Mouse (Mus musculus): ENCODE results near the gene Rfc2. TPM values are rescaled to one million over a fixed set of nuclear protein-coding genes. Genes with fewer than 3 reads are reported as not detected.

Rfc2 gene
- polyA plus RNA-seq, 1 experiment, result not detected

GRCm38 (mm10) chr5:134572508-134573214 is 8.5 kb upstream of the Rfc2 start:
- no peak overlapping the region for H3K27ac ChIP-seq (ENCODE audit: insufficient read depth, low read depth, low read length)
- H3K4me3 ChIP-seq (ENCODE audit: insufficient read depth, low read depth, low read length), result no peak overlapping the region
- peaks cover 14% of the 10 kb centered on the region for H3K4me1 ChIP-seq (ENCODE audit: control insufficient read depth, insufficient read depth, low read length)
- no peak for TF ChIP-seq CTCF (IDR thresholded peaks at IDR 0.05; ENCODE audit: insufficient read depth, low read depth, low read length)
- TF ChIP-seq POLR2A (IDR thresholded peaks at IDR 0.05; ENCODE audit: insufficient read depth, low read depth, low read length), result no peak
- WGBS, result 59% methylated on average over 10 of the region's 10 CpGs

- Histone ChIP-seq H3K4me3 (ENCODE audit: insufficient read depth, low read depth, low read length) (no peak overlapping the region), H3K4me1 (ENCODE audit: control insufficient read depth, insufficient read depth, low read length) (peaks cover 6% of the 10 kb centered on the region; the same call in 1 of the 2 replicates), H3K27ac (ENCODE audit: insufficient read depth, low read depth, low read length) (no peak overlapping the region)
- TF ChIP-seq CTCF (IDR thresholded peaks at IDR 0.05; ENCODE audit: insufficient read depth, low read depth, low read length) (no peak), POLR2A (IDR thresholded peaks at IDR 0.05; ENCODE audit: insufficient read depth, low read depth, low read length) (no peak)
- 95% methylated on average over 5 of the region's 5 CpGs for WGBS
These were observed 5.3 kb upstream of the Rfc2 start for GRCm38 (mm10) chr5:134575833-134576232.

- Histone ChIP-seq H3K4me1 (ENCODE audit: control insufficient read depth, insufficient read depth, low read length) (peaks cover 4% of the 10 kb centered on the region; the same call in 1 of the 2 replicates), H3K4me3 (ENCODE audit: insufficient read depth, low read depth, low read length) (no peak overlapping the region), H3K27ac (ENCODE audit: insufficient read depth, low read depth, low read length) (no peak overlapping the region)
- 83% methylated on average over 14 of the region's 14 CpGs for WGBS
- TF ChIP-seq POLR2A (IDR thresholded peaks at IDR 0.05; ENCODE audit: insufficient read depth, low read depth, low read length), result no peak
- TF ChIP-seq CTCF (IDR thresholded peaks at IDR 0.05; ENCODE audit: insufficient read depth, low read depth, low read length), result no peak
These were observed 4.5 kb upstream of the Rfc2 start for GRCm38 (mm10) chr5:134576517-134577220.

- WGBS, result 93% methylated on average over 7 of the region's 7 CpGs
- Histone ChIP-seq H3K4me3 (ENCODE audit: insufficient read depth, low read depth, low read length) (no peak overlapping the region), H3K27ac (ENCODE audit: insufficient read depth, low read depth, low read length) (no peak overlapping the region), H3K4me1 (ENCODE audit: control insufficient read depth, insufficient read depth, low read length) (peaks cover 2% of the 10 kb centered on the region; the same call in 1 of the 2 replicates)
- no peak for TF ChIP-seq CTCF (IDR thresholded peaks at IDR 0.05; ENCODE audit: insufficient read depth, low read depth, low read length)
- TF ChIP-seq POLR2A (IDR thresholded peaks at IDR 0.05; ENCODE audit: insufficient read depth, low read depth, low read length), result no peak
These were observed 3.6 kb upstream of the Rfc2 start for GRCm38 (mm10) chr5:134577534-134577933.

GRCm38 (mm10) chr5:134579135-134579534 is 2.0 kb upstream of the Rfc2 start:
- H3K4me3 ChIP-seq (ENCODE audit: insufficient read depth, low read depth, low read length), result no peak overlapping the region
- TF ChIP-seq POLR2A (IDR thresholded peaks at IDR 0.05; ENCODE audit: insufficient read depth, low read depth, low read length) (no peak), CTCF (IDR thresholded peaks at IDR 0.05; ENCODE audit: insufficient read depth, low read depth, low read length) (no peak)
- WGBS, result 60% methylated on average over 3 of the region's 3 CpGs
- no peak overlapping the region for H3K27ac ChIP-seq (ENCODE audit: insufficient read depth, low read depth, low read length)
- peaks cover 3% of the 10 kb centered on the region for H3K4me1 ChIP-seq (ENCODE audit: control insufficient read depth, insufficient read depth, low read length)

- peaks cover 3% of the 10 kb centered on the region for H3K4me1 ChIP-seq (ENCODE audit: control insufficient read depth, insufficient read depth, low read length)
- H3K27ac ChIP-seq (ENCODE audit: insufficient read depth, low read depth, low read length), result no peak overlapping the region
- peak; percentile 75 for TF ChIP-seq CTCF (IDR thresholded peaks at IDR 0.05; ENCODE audit: insufficient read depth, low read depth, low read length)
- 0 out of 2 replicates have a peak, but pooled peaks have one; percentile 32 for TF ChIP-seq POLR2A (IDR thresholded peaks at IDR 0.05; ENCODE audit: insufficient read depth, low read depth, low read length)
- peak overlapping the region; percentile 91 for H3K4me3 ChIP-seq (ENCODE audit: insufficient read depth, low read depth, low read length)
- 7% methylated on average over 30 of the region's 30 CpGs for WGBS
These were observed 1.2 kb downstream of the Rfc2 start for GRCm38 (mm10) chr5:134582221-134582907.

GRCm38 (mm10) chr5:134583006-134583883 is 2.1 kb downstream of the Rfc2 start:
- Histone ChIP-seq H3K27ac (ENCODE audit: insufficient read depth, low read depth, low read length) (no peak overlapping the region), H3K4me3 (ENCODE audit: insufficient read depth, low read depth, low read length) (peak overlapping the region; percentile 91), H3K4me1 (ENCODE audit: control insufficient read depth, insufficient read depth, low read length) (peaks cover 3% of the 10 kb centered on the region)
- WGBS, result 21% methylated on average over 15 of the region's 15 CpGs
- TF ChIP-seq CTCF (IDR thresholded peaks at IDR 0.05; ENCODE audit: insufficient read depth, low read depth, low read length) (no peak), POLR2A (IDR thresholded peaks at IDR 0.05; ENCODE audit: insufficient read depth, low read depth, low read length) (no peak)

- no peak overlapping the region for H3K4me3 ChIP-seq (ENCODE audit: insufficient read depth, low read depth, low read length)
- H3K4me1 ChIP-seq (ENCODE audit: control insufficient read depth, insufficient read depth, low read length), result peaks cover 3% of the 10 kb centered on the region
- TF ChIP-seq POLR2A (IDR thresholded peaks at IDR 0.05; ENCODE audit: insufficient read depth, low read depth, low read length), result no peak
- no peak for TF ChIP-seq CTCF (IDR thresholded peaks at IDR 0.05; ENCODE audit: insufficient read depth, low read depth, low read length)
- no peak overlapping the region for H3K27ac ChIP-seq (ENCODE audit: insufficient read depth, low read depth, low read length)
- 46% methylated on average over 3 of the region's 3 CpGs for WGBS
These were observed 2.7 kb downstream of the Rfc2 start for GRCm38 (mm10) chr5:134583884-134584213.
